Mouse (Mus musculus) erythroblast, embryonic 14.5 days (primary cell): ENCODE data around the gene Psd4. TPM values are rescaled to one million over a fixed set of nuclear protein-coding genes. Genes with fewer than 3 reads are reported as not detected.

Experiments
- H3K27me3 ChIP-seq: 2 replicates; pipeline ENCODE4 v1.6.1; 2012; ENCODE audit warnings: inconsistent platforms; ENCODE audit not compliant: control insufficient read depth
- H3K36me3 ChIP-seq: 2 replicates; pipeline ENCODE4 v1.6.1; 2012; ENCODE audit warnings: mild to moderate bottlenecking, inconsistent platforms; ENCODE audit not compliant: control insufficient read depth
- H3K4me1 ChIP-seq: 2 replicates; pipeline ENCODE4 v1.6.1; 2012; ENCODE audit warnings: inconsistent platforms; ENCODE audit not compliant: control insufficient read depth
- H3K4me3 ChIP-seq: replicated peaks from 2 replicates; pipeline ENCODE3; 2012; ENCODE audit warnings: moderate library complexity, mild to moderate bottlenecking, inconsistent platforms
- H3K9me3 ChIP-seq: 2 replicates; pipeline ENCODE4 v1.6.1; 2012; ENCODE audit warnings: low read length, inconsistent platforms, mixed read lengths; ENCODE audit not compliant: control insufficient read depth
- GATA1 ChIP-seq: IDR thresholded peaks from 2 replicates; pipeline ENCODE4 v1.6.1; 2012; ENCODE audit warnings: low read length, inconsistent platforms, mixed read lengths
- TAL1 ChIP-seq: IDR thresholded peaks from 3 replicates; pipeline ENCODE4 v1.6.1; 2012; ENCODE audit warnings: low read length, inconsistent platforms, mixed read lengths
- polyA plus RNA-seq: library from polyadenylated mRNA; stranded (reverse); fragments of >175 nt; gene quantifications from 2 replicates; pipeline ENCODE4 v1.2.3, GENCODE M21; 2012

Psd4 gene
- 0.51 and 0.54 TPM in 2 replicates for polyA plus RNA-seq

GRCm38 (mm10) chr2:24367030-24367894 is at the start of gene Psd4:
TSS of gene Psd4 (plus strand) at chr2:24367580.
- no peaks in the 10 kb centered on the region for H3K9me3 ChIP-seq

GRCm38 (mm10) chr2:24317919-24318598 is 49.3 kb upstream of the Psd4 start:
- Histone ChIP-seq H3K9me3 (no peaks in the 10 kb centered on the region), H3K36me3 (no peaks in the 10 kb centered on the region), H3K27me3 (no peaks in the 10 kb centered on the region), H3K4me3 (no peak overlapping the region), H3K4me1 (no peaks in the 10 kb centered on the region)
- no peak for TF ChIP-seq GATA1
- no peak for TF ChIP-seq TAL1

More at GRCm38 (mm10) chr2:24367030-24367894, at the start of gene Psd4:
- Histone ChIP-seq H3K4me1 (peaks cover 24% of the 10 kb centered on the region), H3K4me3 (peak within 1 kb of the TSS; percentile 63), H3K27me3 (peaks cover 9% of the 10 kb centered on the region; the same call in 1 of the 2 replicates), H3K36me3 (no peaks in the 10 kb centered on the region)
- no peak for TF ChIP-seq TAL1
- no peak for TF ChIP-seq GATA1

- TF ChIP-seq GATA1: no peak
- no peak for TF ChIP-seq TAL1
- H3K27me3 ChIP-seq: no peaks in the 10 kb centered on the region
Measured at GRCm38 (mm10) chr2:24335333-24335732, 32.0 kb upstream of the Psd4 start.

DNA sequence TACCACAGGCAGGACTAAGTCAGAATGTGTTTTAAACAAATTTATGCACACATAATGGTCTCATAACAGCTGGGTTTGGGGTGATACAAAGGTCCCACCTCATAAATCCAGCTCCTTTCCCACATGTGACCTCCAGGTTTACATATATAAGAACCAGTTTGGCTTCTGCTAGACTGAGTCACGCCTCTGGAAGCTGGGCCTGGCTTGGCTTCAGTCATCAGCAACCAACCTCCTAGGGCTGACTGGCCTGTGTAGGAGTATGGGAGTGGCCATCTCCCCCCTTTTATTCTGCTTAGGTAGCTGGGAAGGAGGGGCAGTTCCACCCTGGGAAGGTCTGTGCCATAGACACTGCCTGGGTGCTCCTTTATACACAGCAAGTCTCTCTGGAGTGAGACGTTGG is 30.8 kb upstream of the Psd4 start, which contains the start of gene Il1rn:
TSS of gene Il1rn (plus strand) at position 309 of the 400 bp plus-strand sequence.
- H3K4me3 ChIP-seq: no peak within 1 kb of the TSS
- no peaks in the 10 kb centered on the region for H3K9me3 ChIP-seq
- H3K27me3 ChIP-seq: no peaks in the 10 kb centered on the region
- TF ChIP-seq GATA1 (no peak), TAL1 (no peak)
- H3K4me1 ChIP-seq: no peaks in the 10 kb centered on the region
- no peaks in the 10 kb centered on the region for H3K36me3 ChIP-seq

More at GRCm38 (mm10) chr2:24335333-24335732, 32.0 kb upstream of the Psd4 start:
- Histone ChIP-seq H3K4me3 (no peak overlapping the region), H3K36me3 (no peaks in the 10 kb centered on the region), H3K4me1 (no peaks in the 10 kb centered on the region), H3K9me3 (no peaks in the 10 kb centered on the region)

GRCm38 (mm10) chr2:24341395-24341885 is 25.9 kb upstream of the Psd4 start:
- TF ChIP-seq GATA1 (no peak), TAL1 (no peak)
- Histone ChIP-seq H3K4me1 (no peaks in the 10 kb centered on the region), H3K9me3 (no peaks in the 10 kb centered on the region), H3K36me3 (no peaks in the 10 kb centered on the region), H3K27me3 (no peaks in the 10 kb centered on the region), H3K4me3 (no peak overlapping the region)

DNA sequence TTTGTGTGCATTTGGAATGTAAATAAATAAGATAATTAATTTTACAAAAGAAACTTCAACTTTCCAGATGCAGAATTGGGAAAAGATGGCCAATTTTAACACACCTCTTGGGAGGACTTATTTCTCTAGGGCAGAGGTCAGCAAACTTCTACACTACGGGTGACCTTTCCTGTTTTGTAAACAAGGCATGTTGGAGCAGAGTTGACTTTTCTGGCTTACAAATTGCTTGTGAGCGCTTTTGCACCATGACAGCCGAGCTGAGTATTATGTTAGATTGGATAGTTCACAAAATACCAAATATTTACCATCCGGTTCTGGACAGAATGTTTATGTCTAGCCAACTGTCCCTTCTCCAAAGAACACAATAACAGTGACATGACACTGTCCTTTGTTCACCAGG is 22.8 kb upstream of the Psd4 start:
- Histone ChIP-seq H3K9me3 (no peaks in the 10 kb centered on the region), H3K27me3 (no peaks in the 10 kb centered on the region), H3K4me1 (no peaks in the 10 kb centered on the region), H3K4me3 (no peak overlapping the region), H3K36me3 (no peaks in the 10 kb centered on the region)
- TF ChIP-seq GATA1 (no peak), TAL1 (no peak)

- TF ChIP-seq TAL1: no peak
- no peak for TF ChIP-seq GATA1
- Histone ChIP-seq H3K36me3 (no peaks in the 10 kb centered on the region), H3K27me3 (no peaks in the 10 kb centered on the region), H3K9me3 (no peaks in the 10 kb centered on the region), H3K4me1 (no peaks in the 10 kb centered on the region), H3K4me3 (no peak overlapping the region)
Measured at GRCm38 (mm10) chr2:24345056-24345455, 22.3 kb upstream of the Psd4 start.

GRCm38 (mm10) chr2:24347926-24348325 is 19.5 kb upstream of the Psd4 start:
- Histone ChIP-seq H3K9me3 (no peaks in the 10 kb centered on the region), H3K4me1 (no peaks in the 10 kb centered on the region), H3K36me3 (no peaks in the 10 kb centered on the region), H3K27me3 (no peaks in the 10 kb centered on the region), H3K4me3 (no peak overlapping the region)
- TF ChIP-seq GATA1 (no peak), TAL1 (no peak)

- Histone ChIP-seq H3K27me3 (no peaks in the 10 kb centered on the region), H3K9me3 (no peaks in the 10 kb centered on the region), H3K4me1 (no peaks in the 10 kb centered on the region), H3K4me3 (no peak overlapping the region), H3K36me3 (no peaks in the 10 kb centered on the region)
- TF ChIP-seq GATA1 (no peak), TAL1 (no peak)
Measured at GRCm38 (mm10) chr2:24351159-24351558, 16.2 kb upstream of the Psd4 start.
